Mouse (Mus musculus): ENCODE measurements around the gene Mgll.

The Mgll gene

DNA sequence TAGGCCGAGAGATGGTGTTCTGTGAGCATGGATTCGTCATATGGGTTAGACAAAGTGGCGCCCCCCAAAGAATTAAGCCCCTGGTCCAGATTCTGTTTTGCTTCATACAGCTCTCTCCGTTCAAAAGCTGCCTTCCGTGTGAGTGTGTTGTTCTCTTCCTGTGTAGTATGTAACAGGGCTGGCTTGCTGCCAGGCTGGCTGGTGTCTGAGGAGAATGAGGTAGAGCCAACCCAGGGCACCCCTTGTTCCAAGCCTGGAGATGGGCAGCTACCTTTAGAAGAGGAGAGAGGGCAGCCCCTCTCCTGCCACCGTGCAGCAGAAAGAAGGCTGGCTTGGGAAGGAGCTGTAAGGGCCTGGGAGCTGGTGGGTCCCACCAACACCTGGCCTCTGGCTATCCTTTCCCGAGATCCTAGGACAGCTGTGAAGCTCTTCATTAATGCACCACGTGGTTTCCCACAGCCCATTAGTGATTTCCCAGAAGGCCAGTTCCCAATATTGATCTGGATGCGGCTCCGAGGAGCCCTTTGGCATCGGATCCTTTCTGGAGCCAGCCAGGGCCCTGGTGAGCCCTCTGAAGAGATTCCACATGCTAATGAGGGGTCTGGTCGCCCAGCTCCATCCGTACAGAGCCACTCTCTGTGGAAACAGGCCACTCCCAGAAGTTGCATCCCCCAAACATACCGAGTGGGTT, 19.5 kb downstream of the Mgll start:
- no peak for DNase-seq (ENCODE audit: low read depth)

DNA sequence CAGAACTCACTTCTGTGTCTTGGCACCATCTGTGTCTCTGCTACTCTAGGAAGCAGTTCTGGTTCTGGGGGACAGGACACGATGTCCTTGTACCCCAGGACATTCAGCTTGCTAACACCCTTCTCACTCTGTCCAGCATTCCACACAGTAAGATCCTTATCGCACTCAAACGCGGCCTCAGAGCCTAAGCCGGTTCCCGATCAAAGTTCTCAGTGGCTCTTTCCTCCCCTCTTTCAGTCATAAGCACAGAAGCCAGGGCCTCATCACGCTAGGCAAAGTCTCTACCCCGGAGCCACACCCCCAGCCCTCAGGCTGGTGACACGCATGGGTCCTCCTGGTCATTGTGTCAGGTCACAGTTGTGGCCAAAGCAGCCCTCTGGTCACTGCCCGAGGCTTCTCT, 20.8 kb downstream of the Mgll start:
- DNase-seq (ENCODE audit: low read depth), result no peak

- DNase-seq (ENCODE audit: low read depth), result no peak
These were observed 22.1 kb downstream of the Mgll start for GRCm38 (mm10) chr6:88746271-88746670.

DNA sequence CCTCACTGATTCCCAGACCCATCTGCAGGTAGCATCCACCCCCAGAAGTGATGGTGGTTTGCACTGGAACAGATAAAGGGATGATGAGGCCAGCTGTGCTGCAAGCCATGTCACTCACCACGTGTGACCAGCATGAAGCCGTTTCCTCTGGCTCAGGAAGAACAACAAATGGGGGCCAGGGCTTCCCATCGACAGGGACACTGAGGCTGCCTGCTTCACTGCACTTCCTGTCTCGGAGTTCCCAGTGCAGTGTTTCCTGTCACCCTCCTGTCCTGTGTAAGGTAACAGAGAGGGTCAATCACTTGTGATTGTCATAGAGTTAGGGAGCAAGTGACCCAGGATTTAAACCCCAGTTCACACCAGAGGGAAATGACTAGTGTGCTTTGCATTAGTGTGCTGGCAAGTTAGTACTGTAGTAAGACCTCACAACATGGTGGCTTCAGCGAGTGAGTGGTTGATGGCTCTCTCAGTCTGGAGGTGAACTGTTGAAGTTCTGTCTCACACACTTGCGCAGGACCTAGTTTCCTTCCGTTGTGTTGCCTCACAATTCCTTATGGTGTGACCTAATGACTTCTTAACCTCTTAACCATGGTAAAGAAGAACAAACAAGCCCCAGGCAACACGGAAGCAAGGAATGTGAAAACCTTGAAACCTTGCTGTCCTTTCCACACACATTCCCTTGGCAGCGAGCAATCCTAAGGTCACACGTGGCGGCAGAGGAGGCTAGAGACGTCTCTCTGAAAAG, 23.3 kb downstream of the Mgll start:
- no peak for DNase-seq (ENCODE audit: low read depth)

GRCm38 (mm10) chr6:88750884-88751283, 26.7 kb downstream of the Mgll start:
- DNase-seq (ENCODE audit: low read depth), result no peak

DNA sequence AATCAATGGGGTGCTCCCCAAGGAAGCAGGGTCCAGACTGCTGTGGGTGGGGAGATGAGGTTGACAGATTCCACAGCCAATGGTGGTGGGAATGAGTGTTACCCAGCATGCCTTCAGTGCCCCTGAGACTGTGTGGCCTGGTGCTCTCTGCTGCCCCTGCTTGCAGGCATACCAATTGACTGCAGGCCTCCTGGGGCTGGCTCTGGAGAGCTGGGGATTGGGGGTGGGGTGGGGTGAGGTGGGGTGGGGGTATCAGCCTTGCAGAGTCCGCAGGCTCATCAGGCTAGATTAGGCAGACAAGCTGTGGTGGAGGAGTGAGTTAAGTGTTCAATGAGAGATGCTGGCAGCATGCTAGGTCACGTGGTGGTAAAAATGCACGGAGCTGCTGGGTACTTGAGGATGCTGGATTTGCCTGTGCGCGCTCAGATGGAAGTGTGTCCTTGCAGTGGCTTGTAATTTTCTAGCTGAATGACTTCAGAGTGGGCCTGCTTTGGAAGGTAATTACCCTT, 28.6 kb downstream of the Mgll start:
- DNase-seq (ENCODE audit: low read depth), result no peak

GRCm38 (mm10) chr6:88753578-88753977, 29.4 kb downstream of the Mgll start:
- no peak for DNase-seq (ENCODE audit: low read depth)

DNA sequence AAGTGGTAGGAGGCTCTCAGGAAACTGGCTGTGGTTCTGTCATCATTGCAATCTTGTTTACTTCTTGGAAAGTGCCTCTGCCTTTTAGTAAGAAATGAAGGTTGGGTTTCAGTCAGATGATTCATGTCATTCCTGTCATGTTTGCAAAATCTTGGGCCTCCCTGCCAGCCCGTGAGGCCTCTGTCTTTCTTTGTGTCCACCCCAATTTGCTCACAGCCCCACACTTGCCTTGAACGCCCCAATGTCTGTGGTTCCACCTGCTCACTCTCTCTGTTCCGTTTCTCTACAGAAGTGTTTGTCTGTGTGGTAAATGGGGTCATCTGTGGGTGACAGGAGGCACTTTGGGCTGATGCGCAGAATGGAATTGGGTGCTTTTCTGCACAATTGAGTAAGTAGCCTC, 32.8 kb downstream of the Mgll start:
- DNase-seq (ENCODE audit: low read depth), result peak; percentile 6

- DNase-seq (ENCODE audit: low read depth), result no peak
These were observed 33.9 kb downstream of the Mgll start for GRCm38 (mm10) chr6:88758074-88758473.

DNA sequence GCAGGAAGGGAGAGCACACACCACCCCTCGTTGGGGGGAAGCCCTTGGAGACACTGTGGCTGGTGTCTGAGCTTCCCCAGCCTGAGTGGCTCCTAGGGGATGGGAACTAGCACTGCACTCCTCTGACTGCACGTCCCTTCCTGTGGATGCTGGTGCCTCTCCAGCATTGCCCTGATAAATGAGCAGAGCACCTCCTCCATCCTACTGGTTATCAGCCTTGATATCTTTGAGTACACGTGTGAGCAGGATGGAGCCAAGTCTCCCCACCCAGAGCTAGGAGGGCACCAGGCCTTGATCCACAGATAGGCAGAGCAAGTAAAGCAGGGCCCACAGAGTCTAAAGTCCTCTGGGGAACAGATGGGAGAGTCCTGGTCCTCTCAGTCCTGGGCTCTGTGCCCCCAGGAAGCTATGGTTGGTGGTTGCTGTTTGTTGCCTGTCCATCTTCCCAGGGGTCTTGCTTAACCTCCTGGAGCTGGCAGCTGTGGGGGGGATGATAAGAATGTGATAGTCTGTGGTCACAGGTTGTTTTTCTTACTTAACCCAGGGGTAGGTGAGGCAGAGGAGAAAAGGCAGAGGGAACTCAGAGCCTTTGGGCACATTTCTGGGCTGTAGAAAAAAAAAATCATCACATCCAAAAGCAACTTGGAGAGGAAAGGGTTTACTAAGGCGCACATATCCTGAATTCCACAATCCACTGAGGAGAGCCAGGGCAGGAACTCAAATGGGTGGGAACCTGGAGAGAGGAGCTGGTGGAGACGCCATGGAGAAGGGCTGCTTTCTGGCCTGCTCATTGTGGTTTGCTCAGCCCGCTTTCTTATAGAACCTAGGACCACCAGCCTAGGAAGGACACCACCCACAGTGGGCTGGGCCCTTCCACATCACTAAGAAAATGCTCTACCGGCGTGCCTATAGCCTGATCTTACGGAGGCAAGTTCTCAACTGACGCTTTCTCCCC, 34.6 kb downstream of the Mgll start:
- DNase-seq (ENCODE audit: low read depth), result no peak

DNA sequence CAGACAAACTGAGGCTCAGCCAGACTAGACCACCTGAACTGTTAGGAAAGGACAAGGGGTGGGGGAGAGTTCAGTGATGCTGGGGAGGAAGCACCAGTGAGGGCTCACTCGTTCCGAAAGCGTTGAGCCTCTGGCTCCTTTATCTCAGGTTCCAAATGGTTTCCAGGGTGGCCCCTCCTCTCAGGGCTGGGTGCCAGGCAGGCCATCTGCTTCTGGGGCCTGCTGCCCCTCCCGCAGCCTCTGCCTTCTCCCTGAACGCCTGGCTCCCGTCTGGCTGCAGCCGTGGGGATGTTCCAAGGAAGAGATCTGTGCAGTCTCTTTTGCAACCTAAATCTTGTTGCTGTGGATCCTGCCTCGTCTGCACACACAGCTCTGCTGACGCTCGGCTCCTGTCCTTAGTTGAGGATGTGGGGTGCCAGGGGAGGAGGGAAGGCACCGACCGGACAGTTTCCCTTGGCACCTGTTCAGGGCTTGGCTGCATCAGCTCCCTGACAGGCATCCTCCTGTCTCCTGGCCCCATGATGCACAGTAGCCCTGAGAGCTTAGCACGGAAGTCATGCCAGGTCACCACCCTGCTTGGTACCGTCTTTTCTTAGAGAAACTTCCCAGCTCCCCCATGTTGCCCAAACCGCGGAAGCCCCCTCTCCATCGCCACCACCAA, 35.7 kb downstream of the Mgll start:
- DNase-seq (ENCODE audit: low read depth), result no peak

DNA sequence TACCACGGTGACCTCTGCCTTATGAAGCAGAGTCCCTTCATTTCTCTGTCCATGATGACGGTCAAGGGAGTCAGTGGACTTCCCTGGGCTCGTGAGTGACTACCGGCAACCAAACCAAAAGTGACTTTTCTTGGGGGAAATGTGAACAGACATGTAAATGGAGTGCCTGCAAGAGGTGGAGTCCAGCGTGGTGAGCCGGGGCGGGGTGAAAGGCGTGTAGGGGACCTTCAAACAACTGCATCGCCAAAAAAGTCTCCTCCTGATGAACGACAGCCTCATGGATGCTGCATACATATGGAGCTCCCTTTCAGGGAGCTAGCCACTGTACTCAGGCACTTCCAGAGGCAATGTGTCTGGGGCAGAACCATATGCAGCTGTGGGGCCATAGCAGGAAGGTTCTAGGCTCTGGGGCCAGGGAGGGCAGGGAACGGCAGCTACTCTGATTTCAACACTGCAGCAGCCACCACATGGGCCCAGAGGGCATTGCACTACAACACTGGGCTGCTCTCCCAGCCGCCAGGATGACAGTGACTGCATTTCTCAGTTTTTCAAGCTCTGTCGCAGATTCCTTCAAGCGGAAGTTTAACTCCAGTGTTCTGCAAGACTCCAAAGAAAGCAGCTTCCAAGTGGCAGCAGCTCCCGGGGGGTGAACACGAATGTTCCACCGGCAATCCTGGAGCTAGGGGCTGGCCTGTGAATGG, 36.9 kb downstream of the Mgll start:
- no peak for DNase-seq (ENCODE audit: low read depth)

DNA sequence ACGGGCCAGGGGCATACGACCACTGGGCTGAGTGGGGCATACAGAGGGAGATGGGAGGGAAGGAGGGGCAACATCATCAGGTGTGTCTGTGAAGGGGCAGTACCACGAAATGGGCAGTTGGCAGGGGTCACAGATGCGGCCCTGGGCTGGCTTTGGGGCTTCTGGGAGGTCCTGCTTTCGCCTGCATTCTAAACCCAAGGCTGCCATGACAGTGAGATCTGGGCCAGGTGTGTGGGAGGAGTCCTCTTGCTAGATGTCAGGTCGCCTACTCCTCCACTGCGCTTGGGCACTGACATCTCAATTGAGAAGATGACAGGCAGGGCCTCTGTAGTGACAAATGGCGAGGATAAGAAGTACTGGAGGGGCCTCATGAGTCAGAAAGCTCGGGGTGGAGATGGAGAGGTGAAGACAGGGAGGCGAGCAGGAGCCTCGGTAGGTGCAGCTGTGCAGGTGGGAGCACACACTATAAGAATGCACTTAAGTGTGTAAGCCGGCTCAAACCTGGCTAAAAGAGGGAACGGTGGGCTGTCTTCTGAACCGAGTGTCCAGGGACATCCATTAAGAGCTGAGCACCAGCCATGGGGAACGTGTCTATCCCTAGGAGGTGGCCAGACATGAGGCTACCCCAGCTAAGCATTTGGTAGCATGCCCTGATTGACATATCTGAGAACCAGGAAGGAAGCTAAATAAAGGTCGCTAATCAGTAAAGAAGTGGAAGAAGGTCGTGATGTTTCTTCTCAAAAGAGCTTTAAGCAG, 37.6 kb downstream of the Mgll start:
- no peak for DNase-seq (ENCODE audit: low read depth)

GRCm38 (mm10) chr6:88762440-88763196, 38.4 kb downstream of the Mgll start:
- DNase-seq (ENCODE audit: low read depth), result no peak

DNA sequence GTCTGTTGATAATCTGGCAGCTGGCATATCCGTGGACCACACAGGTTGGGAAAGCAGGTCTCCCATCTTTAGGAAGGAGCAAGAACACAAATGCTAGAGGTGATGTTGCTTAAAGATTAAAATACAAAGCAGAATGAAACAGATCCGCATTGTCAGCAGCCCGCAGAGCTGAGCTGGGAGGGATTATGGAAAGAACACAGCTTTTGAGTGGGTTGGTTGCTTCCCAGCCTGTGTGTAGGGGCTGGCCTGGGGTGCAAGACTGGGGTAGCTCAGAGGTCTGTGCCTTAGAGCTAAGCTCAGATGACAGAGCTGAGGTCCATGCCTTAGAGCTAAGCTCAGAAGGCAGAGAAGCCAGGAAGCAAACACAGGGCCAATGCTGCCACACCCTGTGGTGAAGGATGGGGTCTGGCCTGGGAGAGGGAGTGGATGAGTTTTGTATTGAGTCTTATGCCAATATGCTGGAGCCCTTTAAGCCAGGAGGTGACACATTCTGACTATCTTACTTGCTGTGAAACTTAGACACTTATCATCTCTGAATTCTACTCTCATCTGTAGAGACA, 39.4 kb downstream of the Mgll start:
- no peak for DNase-seq (ENCODE audit: low read depth)

GRCm38 (mm10) chr6:88764281-88764680, 40.1 kb downstream of the Mgll start:
- DNase-seq (ENCODE audit: low read depth), result no peak

GRCm38 (mm10) chr6:88767740-88768139, 43.5 kb downstream of the Mgll start:
- no peak for DNase-seq (ENCODE audit: low read depth)

GRCm38 (mm10) chr6:88769723-88770122, 45.5 kb downstream of the Mgll start:
- peak; percentile 55 for DNase-seq (ENCODE audit: low read depth)

DNA sequence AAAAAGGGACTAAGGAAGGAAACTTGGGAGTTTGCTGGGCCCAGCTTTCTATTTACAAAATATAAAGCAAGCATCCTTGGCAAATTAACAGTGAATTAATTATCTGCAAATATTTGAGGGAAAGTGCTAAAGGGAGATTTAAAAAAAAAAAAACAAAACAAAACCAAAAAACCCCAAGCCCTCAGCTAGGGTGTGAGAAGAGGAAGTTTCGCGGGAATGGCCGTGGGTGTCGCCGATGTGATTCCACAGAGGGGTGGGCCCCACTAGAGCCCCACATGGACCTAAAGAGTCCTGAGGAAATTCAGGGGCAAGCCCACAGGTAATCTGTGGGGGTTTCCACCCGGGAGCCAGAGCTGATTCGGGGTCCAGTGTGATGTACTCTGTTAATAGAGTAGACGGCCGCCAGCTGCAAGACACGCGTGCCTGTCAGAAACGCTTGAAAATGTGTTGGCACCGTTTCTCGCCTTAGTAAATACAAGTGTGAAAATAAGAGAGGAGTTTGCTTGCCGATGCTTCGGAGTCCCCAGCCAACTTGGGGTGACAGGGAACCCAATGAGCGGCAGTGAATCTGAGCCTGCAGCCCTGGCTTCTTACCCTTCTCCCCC, 46.2 kb downstream of the Mgll start:
- DNase-seq (ENCODE audit: low read depth), result no peak
